ENCODE assay signal across 9 mouse cellular contexts in the genomic region with DNA sequence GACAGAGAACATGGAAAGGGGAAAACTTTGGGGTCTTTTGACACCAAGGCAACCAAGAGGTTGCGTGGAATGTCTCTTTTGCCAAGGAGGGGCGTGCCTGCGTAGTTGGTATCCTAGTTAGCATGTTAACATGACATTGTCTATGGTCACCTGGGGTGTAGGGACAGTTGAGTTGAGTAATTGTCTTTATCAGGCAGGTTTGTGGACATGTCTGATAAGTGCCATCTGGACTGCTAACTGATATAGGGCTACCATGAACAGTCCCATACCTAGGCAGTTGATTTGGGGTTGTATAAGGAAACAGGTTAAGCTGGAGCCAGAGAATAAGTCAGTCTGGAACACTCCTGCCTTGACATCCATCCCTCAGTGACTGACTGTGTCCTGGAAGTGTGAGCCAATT.
"Had no signal": no experiment of that assay in that cellular context is flagged by ENCODE, and none has a peak within 500 bp of the region (broad histone marks: within the 10 kb centered on the region; RNA-seq: fewer than 3 reads in every experiment).

No protein-coding gene starts in this region.

- H3K4me2 ChIP-seq: neural tube, embryonic 12.5 days; neural tube, embryonic 13.5 days; neural tube, embryonic 15.5 days; stomach, embryonic 15.5 days had no signal

- H3K9ac ChIP-seq: neural tube, embryonic 12.5 days; neural tube, embryonic 13.5 days; neural tube, embryonic 15.5 days; stomach, embryonic 15.5 days had no signal

- H3K27me3 ChIP-seq: neural tube, embryonic 12.5 days; neural tube, embryonic 13.5 days; neural tube, embryonic 15.5 days; stomach, embryonic 15.5 days had no signal

- H3K9me3 ChIP-seq: neural tube, embryonic 12.5 days; neural tube, embryonic 13.5 days; neural tube, embryonic 15.5 days; stomach, embryonic 15.5 days had no signal

- H3K36me3 ChIP-seq: neural tube, embryonic 12.5 days; neural tube, embryonic 13.5 days; neural tube, embryonic 15.5 days; stomach, embryonic 15.5 days had no signal

- H3K27ac ChIP-seq: neural tube, embryonic 12.5 days; neural tube, embryonic 13.5 days; neural tube, embryonic 15.5 days; stomach, embryonic 15.5 days; stomach, postnatal 0 days had no signal

- DNase-seq: right cerebral cortex, postnatal 14 days; right cerebral cortex, postnatal 25 days; right cerebral cortex, postnatal 4 days; spleen, adult 18-20 months had no signal

- H3K4me3 ChIP-seq: neural tube, embryonic 12.5 days; neural tube, embryonic 13.5 days; neural tube, embryonic 15.5 days; stomach, embryonic 15.5 days had no signal
